Mouse (Mus musculus): Measurements from ENCODE around the gene Tex13c2.

The Tex13c2 gene

GRCm38 (mm10) chrX:42489446-42489845 is at the start of gene Tex13c2:
Gene Tex13c2, plus strand, starts transcription at chrX:42489691.
- peak in 1 of 2 experiments; percentile 31 for DNase-seq

GRCm38 (mm10) chrX:42450305-42450704 is 39.2 kb upstream of the Tex13c2 start:
- no peak for DNase-seq

GRCm38 (mm10) chrX:42453001-42453400 is 36.5 kb upstream of the Tex13c2 start:
- no peak for DNase-seq

- no peak for DNase-seq
These were observed 35.0 kb upstream of the Tex13c2 start for GRCm38 (mm10) chrX:42454533-42454932.

GRCm38 (mm10) chrX:42490336-42490735 is 845 bp downstream of the Tex13c2 start:
- no peak for DNase-seq

- no peak for DNase-seq
These were observed 11.0 kb downstream of the Tex13c2 start for GRCm38 (mm10) chrX:42500538-42500937.

- DNase-seq, result no peak
These were observed 13.0 kb downstream of the Tex13c2 start, which contains the start of gene Sh2d1a for GRCm38 (mm10) chrX:42502291-42503043. Gene Sh2d1a, plus strand, starts transcription at chrX:42502453.

GRCm38 (mm10) chrX:42511105-42511504 is 21.6 kb downstream of the Tex13c2 start:
- no peak for DNase-seq

- DNase-seq, result peak in 1 of 2 experiments; percentile 2
These were observed 23.1 kb downstream of the Tex13c2 start for GRCm38 (mm10) chrX:42512567-42512966.

GRCm38 (mm10) chrX:42522868-42523267 is 33.4 kb downstream of the Tex13c2 start:
- no peak for DNase-seq

GRCm38 (mm10) chrX:42530703-42531102 is 41.2 kb downstream of the Tex13c2 start:
- no peak for DNase-seq

- no peak for DNase-seq
These were observed 50.7 kb downstream of the Tex13c2 start for GRCm38 (mm10) chrX:42540030-42540755.

GRCm38 (mm10) chrX:42540756-42541053 is 51.2 kb downstream of the Tex13c2 start:
- peak; percentile 40 to 72 for DNase-seq
